Mouse (Mus musculus) MEL (cell line): Measurements from ENCODE around the gene 4933428G20Rik. TPM values are rescaled to one million over a fixed set of nuclear protein-coding genes. Genes with fewer than 3 reads are reported as not detected.
A peak's percentile ranks its signal among the peaks of the same experiment; 100 is the strongest.

Source experiments
- DNase-seq: peaks from one replicate; pipeline ENCODE4 v3.0.0; 2011; ENCODE audit warnings: low read depth, low spot score
- H3K27ac ChIP-seq: 2 replicates; pipeline ENCODE4 v1.5.1; 2012; ENCODE audit warnings: low read depth, mild to moderate bottlenecking, control low read depth, low read length, moderate library complexity; ENCODE audit not compliant: control insufficient read depth
- H3K27me3 ChIP-seq, 2 experiments: fragments of 150-350 bp in 1 of 2; sonication (generic) in 1 of 2; 2 replicates each; pipeline ENCODE4 v1.6.1; 2012; ENCODE audit warnings: low read length in 2 of 2, mild to moderate bottlenecking in 2 of 2, improper control_type of control experiment in 1 of 2, moderate library complexity in 1 of 2; ENCODE audit not compliant: insufficient read depth in 2 of 2, control insufficient read depth in 1 of 2
- H3K36me3 ChIP-seq, 2 experiments: 2 replicates each; pipeline ENCODE4 v1.6.1; 2012 to 2014; ENCODE audit warnings: low read length in 2 of 2, improper control_type of control experiment in 1 of 2, inconsistent platforms in 1 of 2, mild to moderate bottlenecking in 1 of 2; ENCODE audit not compliant: insufficient read depth in 2 of 2, control insufficient read depth in 1 of 2
- H3K4me1 ChIP-seq, 2 experiments: fragments of 150-350 bp in 1 of 2; sonication (generic) in 1 of 2; 2 replicates each; pipeline ENCODE4 v1.6.1; 2012; ENCODE audit warnings: low read length in 2 of 2, improper control_type of control experiment in 1 of 2, mild to moderate bottlenecking in 1 of 2; ENCODE audit not compliant: insufficient read depth in 2 of 2, control insufficient read depth in 1 of 2
- H3K4me3 ChIP-seq, 2 experiments: fragments of 150-350 bp in 1 of 2; sonication (generic) in 1 of 2; 2 replicates each; pipeline ENCODE4 v1.5.1; 2012; ENCODE audit warnings: low read depth in 2 of 2, low read length in 2 of 2, mild to moderate bottlenecking in 2 of 2, moderate library complexity in 2 of 2, control low read depth in 1 of 2, improper control_type of control experiment in 1 of 2; ENCODE audit not compliant: control insufficient read depth in 1 of 2, insufficient read depth in 1 of 2
- H3K79me2 ChIP-seq: 2 replicates; pipeline ENCODE4 v1.6.1; 2012; ENCODE audit warnings: mild to moderate bottlenecking, low read length, moderate library complexity; ENCODE audit not compliant: control insufficient read depth, poor library complexity, insufficient read depth
- H3K9ac ChIP-seq: 2 replicates; pipeline ENCODE4 v1.6.1; 2012; ENCODE audit warnings: low read depth, mild to moderate bottlenecking, control low read depth, low read length, moderate library complexity; ENCODE audit not compliant: control insufficient read depth, poor library complexity, severe bottlenecking
- H3K9me3 ChIP-seq: fragments of 150-350 bp; sonication (generic); replicated peaks from 2 replicates; pipeline ENCODE4 v1.6.1; 2012; ENCODE audit warnings: mild to moderate bottlenecking, low read length, improper control_type of control experiment, moderate library complexity; ENCODE audit not compliant: insufficient read depth
- BHLHE40 ChIP-seq: IDR thresholded peaks from 2 replicates; pipeline ENCODE4 v1.6.1; 2012; ENCODE audit warnings: low read depth, mild to moderate bottlenecking, inconsistent platforms, low read length, improper control_type of control experiment, borderline replicate concordance
- CHD1 ChIP-seq: IDR thresholded peaks from 2 replicates; pipeline ENCODE4 v1.6.1; 2012; ENCODE audit warnings: low read depth, mild to moderate bottlenecking, inconsistent platforms, low read length, improper control_type of control experiment
- CTCF ChIP-seq, 3 experiments: IDR thresholded peaks in 2 of 3; conservative IDR thresholded peaks in 1 of 3; 2 replicates each; pipeline ENCODE4 v1.5.1; 2011 to 2012; ENCODE audit warnings: low read length in 3 of 3, low read depth in 2 of 3, mild to moderate bottlenecking in 2 of 3, improper control_type of control experiment in 1 of 3, inconsistent platforms in 1 of 3, mixed read lengths in 1 of 3, moderate library complexity in 1 of 3; ENCODE audit not compliant: control insufficient read depth in 1 of 3, insufficient read depth in 1 of 3, poor library complexity in 1 of 3, severe bottlenecking in 1 of 3
- ELF1 ChIP-seq: IDR thresholded peaks from 2 replicates; pipeline ENCODE4 v1.6.1; 2014; ENCODE audit warnings: low read depth, mild to moderate bottlenecking, inconsistent platforms, low read length, improper control_type of control experiment, moderate library complexity
- ETS1 ChIP-seq: IDR thresholded peaks from 2 replicates; pipeline ENCODE4 v1.6.1; 2012; ENCODE audit warnings: low read depth, mild to moderate bottlenecking, inconsistent platforms, low read length, improper control_type of control experiment, moderate library complexity
- GATA1 ChIP-seq: IDR thresholded peaks from 2 replicates; pipeline ENCODE4 v1.6.1; 2011; ENCODE audit warnings: low read depth, low read length, improper control_type of control experiment
- KAT2A ChIP-seq: conservative IDR thresholded peaks from 2 replicates; pipeline ENCODE4 v1.6.1; 2012; ENCODE audit warnings: low read depth, low read length, improper control_type of control experiment, inconsistent platforms
- MAX ChIP-seq: IDR thresholded peaks from 2 replicates; pipeline ENCODE4 v1.6.1; 2011; ENCODE audit warnings: low read length, improper control_type of control experiment
- MAZ ChIP-seq: IDR thresholded peaks from 2 replicates; pipeline ENCODE4 v1.6.1; 2012; ENCODE audit warnings: low read depth, mild to moderate bottlenecking, inconsistent platforms, low read length, improper control_type of control experiment
- MYC ChIP-seq: IDR thresholded peaks from 2 replicates; pipeline ENCODE4 v1.6.1; 2011; ENCODE audit warnings: low read depth, mild to moderate bottlenecking, low read length, improper control_type of control experiment, moderate library complexity
- NRF1 ChIP-seq: IDR thresholded peaks from 2 replicates; pipeline ENCODE4 v1.6.1; 2014; ENCODE audit warnings: low read depth, mild to moderate bottlenecking, inconsistent platforms, low read length, improper control_type of control experiment, moderate library complexity; ENCODE audit not compliant: poor library complexity, insufficient read depth, severe bottlenecking
- RAD21 ChIP-seq: IDR thresholded peaks from 2 replicates; pipeline ENCODE4 v1.6.1; 2011; ENCODE audit warnings: mild to moderate bottlenecking, low read depth, low read length, improper control_type of control experiment
- SIN3A ChIP-seq: IDR thresholded peaks from 2 replicates; pipeline ENCODE4 v1.6.1; 2012; ENCODE audit warnings: low read length, improper control_type of control experiment, inconsistent platforms
- SMC3 ChIP-seq: IDR thresholded peaks from 2 replicates; pipeline ENCODE4 v1.6.1; 2011; ENCODE audit warnings: low read depth, low read length, improper control_type of control experiment
- TAL1 ChIP-seq: IDR thresholded peaks from 2 replicates; pipeline ENCODE4 v1.6.1; 2012; ENCODE audit warnings: mild to moderate bottlenecking, inconsistent platforms, low read length, moderate library complexity, mixed read lengths
- TBP ChIP-seq: IDR thresholded peaks from 2 replicates; pipeline ENCODE4 v1.8.0; 2011; ENCODE audit warnings: low read depth, low read length, improper control_type of control experiment
- TCF12 ChIP-seq: IDR thresholded peaks from 2 replicates; pipeline ENCODE4 v1.6.1; 2014; ENCODE audit warnings: low read depth, mild to moderate bottlenecking, inconsistent platforms, low read length, improper control_type of control experiment, moderate library complexity
- UBTF ChIP-seq: IDR thresholded peaks from 2 replicates; pipeline ENCODE4 v1.6.1; 2012; ENCODE audit warnings: low read depth, mild to moderate bottlenecking, inconsistent platforms, low read length, improper control_type of control experiment, moderate library complexity, borderline replicate concordance; ENCODE audit not compliant: insufficient read depth
- ZC3H11A ChIP-seq: IDR thresholded peaks from 2 replicates; pipeline ENCODE4 v1.6.1; 2012; ENCODE audit warnings: low read depth, mild to moderate bottlenecking, inconsistent platforms, low read length, improper control_type of control experiment
- ZMIZ1 ChIP-seq: IDR thresholded peaks from 2 replicates; pipeline ENCODE4 v1.6.1; 2012; ENCODE audit warnings: low read depth, mild to moderate bottlenecking, inconsistent platforms, low read length, improper control_type of control experiment, moderate library complexity
- polyA plus RNA-seq, 2 experiments: library from polyadenylated mRNA; stranded (reverse) in 1 of 2; unstranded in 1 of 2; fragments of >175 nt in 1 of 2; fragments of >200 nt in 1 of 2; gene quantifications; 2 replicates each; pipeline versions ENCODE4 v1.2.1 to v1.2.4; 2012; ENCODE audit warnings: low replicate concordance in 2 of 2, low read depth in 1 of 2; ENCODE audit not compliant: insufficient read length in 2 of 2, insufficient read depth in 1 of 2, missing spikeins in 1 of 2
- total RNA-seq: library from RNA; depleted of rRNA; stranded (reverse); fragments of 300-350 nt; gene quantifications from 2 replicates; pipeline ENCODE4 v1.2.3, GENCODE M21; 2012

The 4933428G20Rik gene
- total and polyA plus RNA-seq, 3 experiments = 0.15 TPM; not detected in 2

- TF ChIP-seq ZMIZ1 (no peak), ZC3H11A (no peak)
Measured at GRCm38 (mm10) chr11:97540604-97541003, 40.5 kb upstream of the 4933428G20Rik start (continued).

- peaks cover 4 to 12% of the 10 kb centered on the region in 2 experiments for H3K27me3 ChIP-seq
- TF ChIP-seq ETS1 = 0 out of 2 replicates have a peak, but pooled peaks have one; percentile 1
- TF ChIP-seq MAZ = peak; percentile 40; the same call in 1 of the 2 replicates
- no peak for TF ChIP-seq UBTF
- TF ChIP-seq, all 39 proteins: peak for 2
- H3K36me3 ChIP-seq = peaks cover 0 to 6% of the 10 kb centered on the region in 2 experiments; a peak in 2 of 4 replicates
- no peak overlapping the region for H3K9ac ChIP-seq
- H3K79me2 ChIP-seq = no peaks in the 10 kb centered on the region
- H3K27ac ChIP-seq = no peak overlapping the region; the same call in 1 of the 2 replicates
- H3K9me3 ChIP-seq = no peaks in the 10 kb centered on the region
- no peak overlapping the region for H3K4me3 ChIP-seq
- peak; percentile 63 for DNase-seq
- peaks cover 0 to 8% of the 10 kb centered on the region in 2 experiments; a peak in 2 of 4 replicates for H3K4me1 ChIP-seq
Measured at GRCm38 (mm10) chr11:97540136-97540535, 40.0 kb upstream of the 4933428G20Rik start.

GRCm38 (mm10) chr11:97539622-97540021, 39.5 kb upstream of the 4933428G20Rik start:
- H3K27me3 ChIP-seq = peaks cover 4 to 12% of the 10 kb centered on the region in 2 experiments
- H3K4me3 ChIP-seq = no peak overlapping the region
- no peaks in the 10 kb centered on the region for H3K9me3 ChIP-seq
- no peak for TF ChIP-seq MAZ
- TF ChIP-seq MYC = no peak
- TF ChIP-seq TBP = no peak
- TF ChIP-seq ETS1 = no peak
- no peak for TF ChIP-seq NRF1
- no peak for TF ChIP-seq ZMIZ1
- TF ChIP-seq ELF1 = no peak
- no peak for TF ChIP-seq MAX
- TF ChIP-seq CTCF (IDR thresholded peaks at IDR 0.05 in 2 of 3, conservative IDR thresholded peaks at IDR 0.05 in 1 of 3; ENCODE audit: control insufficient read depth in 1 of 3, insufficient read depth in 1 of 3, low read depth in 2 of 3, low read length in 3 of 3, poor library complexity in 1 of 3, severe bottlenecking in 1 of 3) = no peak
- TF ChIP-seq RAD21 = no peak
- no peak for TF ChIP-seq SIN3A
- TF ChIP-seq SMC3 = no peak
- TF ChIP-seq TCF12 = no peak
- TF ChIP-seq GATA1 = no peak
- TF ChIP-seq BHLHE40 = no peak
- no peak for TF ChIP-seq CHD1
- TF ChIP-seq TAL1 = no peak
- TF ChIP-seq KAT2A = no peak
- DNase-seq = no peak
- H3K36me3 ChIP-seq = peaks cover 0 to 6% of the 10 kb centered on the region in 2 experiments; a peak in 2 of 4 replicates
- H3K4me1 ChIP-seq = peaks cover 0 to 8% of the 10 kb centered on the region in 2 experiments; a peak in 2 of 4 replicates
- no peaks in the 10 kb centered on the region for H3K79me2 ChIP-seq
- H3K9ac ChIP-seq = no peak overlapping the region
- H3K27ac ChIP-seq = no peak overlapping the region
